Mouse (Mus musculus) E14TG2a.4 (cell line): ENCODE data around the gene Acp1.

Source experiments
- CTCF ChIP-seq: conservative IDR thresholded peaks from 2 replicates; pipeline ENCODE4 v1.5.1; 2014; ENCODE audit warnings: low read length
- NANOG ChIP-seq: IDR thresholded peaks from 2 replicates; pipeline ENCODE4 v1.6.1; 2014; ENCODE audit warnings: borderline replicate concordance, low read length, mixed read lengths

- TF ChIP-seq CTCF (no peak), NANOG (no peak)
Measured at GRCm38 (mm10) chr12:30936899-30937298, 25.5 kb upstream of the Acp1 start.
